Mouse (Mus musculus): ENCODE data around the gene Lamc3. TPM values are rescaled to one million over a fixed set of nuclear protein-coding genes. Genes with fewer than 3 reads are reported as not detected.

Lamc3 gene
- total and polyA plus RNA-seq, 3 experiments, result not detected

GRCm38 (mm10) chr2:31864891-31865290 is 22.2 kb upstream of the Lamc3 start:
- Histone ChIP-seq H3K4me1 (ENCODE audit: insufficient read depth, low read depth, low read length) (no peaks in the 10 kb centered on the region), H3K4me3 (ENCODE audit: low read depth, low read length) (no peak overlapping the region), H3K36me3 (replicated peaks) (no peaks in the 10 kb centered on the region), H3K27me3 (ENCODE audit: insufficient read depth, low read length) (peaks cover 15% of the 10 kb centered on the region), H3K9me3 (replicated peaks) (no peaks in the 10 kb centered on the region)
- TF ChIP-seq POLR2AphosphoS5 (IDR thresholded peaks at IDR 0.05; ENCODE audit: insufficient replicate concordance, low read depth, low read length) (no peak), GATA2 (IDR thresholded peaks at IDR 0.05; ENCODE audit: borderline replicate concordance, low read depth, low read length) (no peak), GATA1 (IDR thresholded peaks at IDR 0.05; ENCODE audit: borderline replicate concordance, low read length) (no peak), TAL1 (conservative IDR thresholded peaks at IDR 0.05; ENCODE audit: low read depth, low read length) (no peak), CTCF (IDR thresholded peaks at IDR 0.05; ENCODE audit: low read depth, low read length) (no peak)
- ATAC-seq (ENCODE audit: extremely low read depth, insufficient number of reproducible peaks, low FRiP score, poor library complexity, severe bottlenecking) (no peak), DNase-seq (ENCODE audit: low spot score) (no peak)

- Histone ChIP-seq H3K36me3 (replicated peaks) (no peaks in the 10 kb centered on the region), H3K9me3 (replicated peaks) (no peaks in the 10 kb centered on the region), H3K27me3 (ENCODE audit: insufficient read depth, low read length) (peaks cover 13% of the 10 kb centered on the region), H3K4me3 (ENCODE audit: low read depth, low read length) (no peak overlapping the region), H3K4me1 (ENCODE audit: insufficient read depth, low read depth, low read length) (no peaks in the 10 kb centered on the region)
- no peak for TF ChIP-seq GATA1 (IDR thresholded peaks at IDR 0.05; ENCODE audit: borderline replicate concordance, low read length)
- TF ChIP-seq TAL1 (conservative IDR thresholded peaks at IDR 0.05; ENCODE audit: low read depth, low read length), result no peak
- TF ChIP-seq GATA2 (IDR thresholded peaks at IDR 0.05; ENCODE audit: borderline replicate concordance, low read depth, low read length), result no peak
- TF ChIP-seq CTCF (IDR thresholded peaks at IDR 0.05; ENCODE audit: low read depth, low read length), result no peak
- DNase-seq (ENCODE audit: low spot score) (no peak), ATAC-seq (ENCODE audit: extremely low read depth, insufficient number of reproducible peaks, low FRiP score, poor library complexity, severe bottlenecking) (no peak)
These were observed 21.8 kb upstream of the Lamc3 start for GRCm38 (mm10) chr2:31865322-31865721.

- Histone ChIP-seq H3K36me3 (replicated peaks) (no peaks in the 10 kb centered on the region), H3K27me3 (ENCODE audit: insufficient read depth, low read length) (peaks cover 13% of the 10 kb centered on the region), H3K4me3 (ENCODE audit: low read depth, low read length) (no peak overlapping the region), H3K4me1 (ENCODE audit: insufficient read depth, low read depth, low read length) (no peaks in the 10 kb centered on the region), H3K9me3 (replicated peaks) (no peaks in the 10 kb centered on the region)
- TF ChIP-seq CTCF (IDR thresholded peaks at IDR 0.05; ENCODE audit: low read depth, low read length) (no peak), POLR2AphosphoS5 (IDR thresholded peaks at IDR 0.05; ENCODE audit: insufficient replicate concordance, low read depth, low read length) (no peak), GATA2 (IDR thresholded peaks at IDR 0.05; ENCODE audit: borderline replicate concordance, low read depth, low read length) (no peak), TAL1 (conservative IDR thresholded peaks at IDR 0.05; ENCODE audit: low read depth, low read length) (no peak), GATA1 (IDR thresholded peaks at IDR 0.05; ENCODE audit: borderline replicate concordance, low read length) (no peak)
- ATAC-seq (ENCODE audit: extremely low read depth, insufficient number of reproducible peaks, low FRiP score, poor library complexity, severe bottlenecking), result no peak
- no peak for DNase-seq (ENCODE audit: low spot score)
These were observed 21.3 kb upstream of the Lamc3 start for GRCm38 (mm10) chr2:31865794-31866193.

GRCm38 (mm10) chr2:31867773-31868537 is 19.1 kb upstream of the Lamc3 start:
- no peak for DNase-seq (ENCODE audit: low spot score)
- no peak for ATAC-seq (ENCODE audit: extremely low read depth, insufficient number of reproducible peaks, low FRiP score, poor library complexity, severe bottlenecking)
- Histone ChIP-seq H3K4me1 (ENCODE audit: insufficient read depth, low read depth, low read length) (no peaks in the 10 kb centered on the region), H3K4me3 (ENCODE audit: low read depth, low read length) (no peak overlapping the region), H3K9me3 (replicated peaks) (no peaks in the 10 kb centered on the region), H3K27me3 (ENCODE audit: insufficient read depth, low read length) (peaks cover 13% of the 10 kb centered on the region), H3K36me3 (replicated peaks) (no peaks in the 10 kb centered on the region)
- no peak for TF ChIP-seq GATA1 (IDR thresholded peaks at IDR 0.05; ENCODE audit: borderline replicate concordance, low read length)
- no peak for TF ChIP-seq CTCF (IDR thresholded peaks at IDR 0.05; ENCODE audit: low read depth, low read length)
- no peak for TF ChIP-seq GATA2 (IDR thresholded peaks at IDR 0.05; ENCODE audit: borderline replicate concordance, low read depth, low read length)
- TF ChIP-seq TAL1 (conservative IDR thresholded peaks at IDR 0.05; ENCODE audit: low read depth, low read length), result no peak
- no peak for TF ChIP-seq POLR2AphosphoS5 (IDR thresholded peaks at IDR 0.05; ENCODE audit: insufficient replicate concordance, low read depth, low read length)

- no peaks in the 10 kb centered on the region for H3K4me1 ChIP-seq (ENCODE audit: insufficient read depth, low read depth, low read length)
- H3K4me3 ChIP-seq (ENCODE audit: low read depth, low read length), result no peak overlapping the region
- ATAC-seq (ENCODE audit: extremely low read depth, insufficient number of reproducible peaks, low FRiP score, poor library complexity, severe bottlenecking) (no peak), DNase-seq (ENCODE audit: low spot score) (no peak)
- peaks cover 13% of the 10 kb centered on the region for H3K27me3 ChIP-seq (ENCODE audit: insufficient read depth, low read length)
- TF ChIP-seq GATA1 (IDR thresholded peaks at IDR 0.05; ENCODE audit: borderline replicate concordance, low read length) (no peak), POLR2AphosphoS5 (IDR thresholded peaks at IDR 0.05; ENCODE audit: insufficient replicate concordance, low read depth, low read length) (no peak), CTCF (IDR thresholded peaks at IDR 0.05; ENCODE audit: low read depth, low read length) (no peak), GATA2 (IDR thresholded peaks at IDR 0.05; ENCODE audit: borderline replicate concordance, low read depth, low read length) (no peak), TAL1 (conservative IDR thresholded peaks at IDR 0.05; ENCODE audit: low read depth, low read length) (no peak)
- H3K9me3 ChIP-seq (replicated peaks), result no peaks in the 10 kb centered on the region
- H3K36me3 ChIP-seq (replicated peaks), result no peaks in the 10 kb centered on the region
These were observed 18.4 kb upstream of the Lamc3 start for GRCm38 (mm10) chr2:31868538-31869164.

- TF ChIP-seq TAL1 (conservative IDR thresholded peaks at IDR 0.05; ENCODE audit: low read depth, low read length) (no peak), POLR2AphosphoS5 (IDR thresholded peaks at IDR 0.05; ENCODE audit: insufficient replicate concordance, low read depth, low read length) (no peak), GATA2 (IDR thresholded peaks at IDR 0.05; ENCODE audit: borderline replicate concordance, low read depth, low read length) (no peak), GATA1 (IDR thresholded peaks at IDR 0.05; ENCODE audit: borderline replicate concordance, low read length) (no peak), CTCF (IDR thresholded peaks at IDR 0.05; ENCODE audit: low read depth, low read length) (no peak)
- ATAC-seq (ENCODE audit: extremely low read depth, insufficient number of reproducible peaks, low FRiP score, poor library complexity, severe bottlenecking), result no peak
- peaks cover 14% of the 10 kb centered on the region for H3K27me3 ChIP-seq (ENCODE audit: insufficient read depth, low read length)
These were observed 17.4 kb upstream of the Lamc3 start for GRCm38 (mm10) chr2:31869692-31870091.

More at GRCm38 (mm10) chr2:31869692-31870091, 17.4 kb upstream of the Lamc3 start:
- Histone ChIP-seq H3K4me3 (ENCODE audit: low read depth, low read length) (no peak overlapping the region; the same call in 1 of the 2 replicates), H3K4me1 (ENCODE audit: insufficient read depth, low read depth, low read length) (no peaks in the 10 kb centered on the region), H3K36me3 (replicated peaks) (no peaks in the 10 kb centered on the region), H3K9me3 (replicated peaks) (no peaks in the 10 kb centered on the region)
- DNase-seq (ENCODE audit: low spot score), result no peak
